Mouse (Mus musculus): Measurements from ENCODE around the gene Galns.
"Not testable (repeated sequence)": the region's sequence is repeated elsewhere in the genome, so short reads cannot be mapped to it uniquely, and the experiment has no call there.

Gene Galns

DNA sequence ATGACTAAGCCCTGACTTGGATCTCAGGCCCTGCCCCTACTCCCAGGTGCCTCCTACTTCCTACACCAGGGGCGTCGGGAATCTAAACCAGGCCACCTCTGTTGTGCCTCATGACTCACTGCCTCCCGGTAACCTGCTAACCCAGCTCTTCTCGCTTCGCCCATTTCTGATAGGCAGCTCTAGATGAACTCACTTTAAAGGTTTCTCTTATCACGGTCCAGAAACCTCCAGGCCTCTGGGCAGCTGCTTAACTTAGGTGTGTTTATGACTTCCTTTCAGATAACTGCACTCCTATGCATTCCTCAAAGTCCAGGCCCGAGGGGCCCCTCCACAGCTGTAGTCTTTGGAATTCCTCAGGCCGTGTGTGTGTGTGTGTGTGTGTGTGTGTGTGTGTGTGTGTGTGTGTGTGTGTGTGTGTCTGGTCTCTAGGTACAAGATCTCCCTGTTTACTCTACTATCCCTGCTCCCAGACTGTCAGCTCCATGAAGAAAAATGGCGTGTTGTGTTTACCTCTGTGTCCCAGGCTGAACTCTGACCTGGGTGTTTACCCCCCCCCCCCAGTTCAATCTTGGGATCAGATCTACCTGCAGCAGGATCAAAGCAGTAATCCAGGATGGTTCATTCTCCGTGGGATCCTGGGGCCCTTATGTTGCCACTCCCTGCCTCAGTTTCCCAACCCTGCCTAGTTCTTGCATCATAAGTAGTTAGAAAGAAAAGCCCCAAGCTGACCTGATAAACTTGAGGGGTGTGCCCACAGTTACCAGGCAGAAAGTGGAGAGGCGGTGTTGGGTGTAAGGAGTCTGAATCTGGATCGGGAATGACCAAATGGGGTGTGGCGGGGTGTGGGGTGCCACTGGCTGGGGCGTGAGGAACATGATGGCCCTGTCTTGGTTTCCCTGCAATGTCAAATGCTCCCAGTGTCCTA, 24.9 kb upstream of the Galns start:
- DNase-seq (ENCODE audit: inconsistent age in 2 of 2, low spot score in 1 of 2), result no peak

DNA sequence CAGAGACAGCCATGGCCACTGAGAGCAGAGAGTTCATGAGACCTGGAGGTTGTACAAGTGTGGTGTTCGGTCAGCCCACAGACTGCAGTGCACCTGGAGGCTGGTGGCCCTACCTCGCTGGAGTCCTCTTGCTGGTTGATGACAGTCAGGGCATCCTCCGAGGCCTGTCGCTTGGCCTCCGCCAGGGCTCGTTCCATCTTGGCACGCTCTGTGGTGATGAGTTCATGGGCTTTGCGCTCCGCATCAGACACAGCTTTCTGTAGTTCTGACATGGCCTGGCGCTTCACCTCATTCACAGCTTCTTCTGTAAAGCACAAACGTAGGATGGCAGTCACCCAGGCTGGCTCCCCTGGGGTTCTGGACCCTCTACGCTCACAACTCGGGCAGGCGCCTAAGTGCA, 21.9 kb upstream of the Galns start:
- DNase-seq (ENCODE audit: inconsistent age in 2 of 2, low spot score in 1 of 2), result no peak

DNA sequence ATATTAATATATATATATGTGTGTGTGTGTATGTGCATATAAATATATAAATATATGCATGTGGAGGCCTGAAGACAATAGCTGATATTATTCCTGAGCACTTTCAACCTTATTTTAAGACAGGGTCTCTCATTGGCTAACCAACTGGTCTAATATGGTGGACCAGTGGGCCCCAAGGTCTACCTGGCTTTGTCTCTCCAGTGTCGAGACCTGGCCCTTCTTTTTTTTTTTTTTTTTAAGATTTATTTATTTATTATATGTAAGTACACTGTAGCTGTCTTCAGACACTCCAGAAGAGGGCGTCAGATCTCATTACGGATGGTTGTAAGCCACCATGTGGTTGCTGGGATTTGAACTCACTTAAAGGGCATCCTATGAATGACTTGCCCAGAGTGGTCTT, 20.9 kb upstream of the Galns start:
- DNase-seq (ENCODE audit: inconsistent age in 2 of 2, low spot score in 1 of 2), result not testable (repeated sequence)

DNA sequence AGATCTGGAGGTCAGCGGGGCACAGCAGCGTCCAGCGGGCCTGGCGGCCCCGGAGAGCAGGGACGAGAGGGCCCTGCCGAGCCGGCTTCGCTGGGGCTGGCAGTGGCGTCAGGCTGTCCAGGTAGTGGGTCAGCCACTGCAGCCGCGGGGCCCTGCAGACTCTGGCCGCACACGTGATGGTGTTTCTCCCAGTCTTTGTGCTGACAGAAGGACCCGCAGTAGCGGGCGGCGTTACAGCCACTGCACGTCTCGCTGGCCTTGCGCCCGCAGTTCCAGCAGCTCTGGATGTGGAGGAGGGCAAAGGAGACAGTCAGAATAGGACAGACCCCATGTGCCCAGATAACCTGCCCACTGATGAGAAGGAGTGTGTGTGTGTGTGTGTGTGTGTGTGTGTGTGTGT, 19.4 kb upstream of the Galns start:
- no peak for DNase-seq (ENCODE audit: inconsistent age in 2 of 2, low spot score in 1 of 2)

DNA sequence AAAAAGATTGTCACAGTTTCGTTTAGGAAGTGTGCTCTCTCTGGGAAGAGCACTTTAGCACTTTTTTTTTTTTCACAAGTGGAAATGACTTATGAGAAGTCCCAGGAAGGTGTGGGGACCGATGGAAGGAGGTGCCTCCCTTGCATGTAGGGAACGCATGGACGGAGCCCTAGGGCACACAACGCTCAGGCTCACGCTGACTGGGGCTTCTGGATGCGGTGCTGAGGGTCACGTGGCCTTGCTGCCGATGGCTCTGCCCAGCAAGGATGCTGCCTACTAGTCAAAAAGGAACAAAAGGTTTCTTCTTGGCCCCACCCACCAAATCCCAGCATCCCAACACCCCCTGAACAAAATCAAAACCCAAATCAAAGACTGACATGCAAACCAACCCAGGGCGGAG, 18.1 kb upstream of the Galns start:
- DNase-seq (ENCODE audit: inconsistent age in 2 of 2, low spot score in 1 of 2), result no peak

DNA sequence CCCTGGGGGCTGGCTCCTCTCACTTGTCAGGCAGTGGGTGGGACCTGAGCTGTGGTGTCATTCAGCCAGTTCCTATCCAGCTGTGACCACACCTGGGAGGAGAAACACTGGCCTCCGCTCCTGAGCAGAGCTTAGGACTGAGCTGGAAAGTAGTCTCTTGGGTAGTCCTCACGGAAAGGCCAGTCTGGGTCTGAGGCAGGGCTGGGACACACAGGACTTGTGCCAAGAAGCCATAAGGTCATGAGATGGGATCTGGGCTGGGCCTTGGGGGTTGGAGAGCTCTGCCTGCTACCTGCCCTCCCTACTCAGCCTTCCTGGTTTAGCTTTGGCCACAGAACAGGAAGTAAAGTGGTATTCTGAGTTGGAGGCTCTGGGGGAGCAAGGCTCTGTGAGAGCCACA, 15.6 kb upstream of the Galns start:
- DNase-seq (ENCODE audit: inconsistent age in 2 of 2, low spot score in 1 of 2), result no peak

DNA sequence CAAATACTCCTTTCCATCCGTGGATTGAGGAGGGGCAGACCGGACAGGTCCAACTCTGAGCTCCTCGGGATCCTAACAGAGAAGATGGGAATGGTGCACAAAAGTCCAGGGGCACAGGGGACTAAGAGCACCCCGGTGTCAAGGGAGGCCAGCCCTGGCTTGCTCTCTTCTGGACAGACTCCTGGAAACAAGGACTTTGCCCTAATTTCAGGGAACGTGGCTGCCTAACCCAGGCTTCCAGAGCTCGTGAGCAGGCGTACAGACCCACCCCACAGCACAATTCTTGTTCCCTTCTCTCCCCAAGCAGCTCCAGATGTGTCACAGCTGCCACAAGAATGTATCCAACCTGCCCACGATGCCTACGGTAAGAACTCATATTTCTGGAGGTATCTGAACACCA, 14.5 kb upstream of the Galns start:
- DNase-seq (ENCODE audit: inconsistent age in 2 of 2, low spot score in 1 of 2), result no peak

DNA sequence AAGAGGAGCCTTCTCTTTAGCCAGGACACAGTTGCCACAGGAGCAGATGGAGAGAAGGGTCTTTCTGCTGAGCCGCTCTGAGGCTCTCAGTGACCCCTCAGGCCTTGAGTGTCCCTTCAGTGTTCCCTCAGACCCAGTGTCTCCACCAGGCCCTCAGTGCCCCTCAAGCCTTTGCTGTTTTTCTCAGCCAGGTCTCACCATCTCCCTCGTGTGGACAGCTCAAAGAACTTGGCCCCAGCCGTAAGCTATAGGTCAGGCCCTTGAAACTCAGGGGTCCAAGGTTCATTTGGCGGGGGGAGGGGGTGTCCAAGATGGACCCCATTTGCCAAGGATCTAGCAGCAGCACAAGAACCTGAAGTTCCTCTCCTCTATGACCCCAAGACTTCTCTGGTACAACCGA, 13.4 kb upstream of the Galns start:
- DNase-seq (ENCODE audit: inconsistent age in 2 of 2, low spot score in 1 of 2), result no peak

DNA sequence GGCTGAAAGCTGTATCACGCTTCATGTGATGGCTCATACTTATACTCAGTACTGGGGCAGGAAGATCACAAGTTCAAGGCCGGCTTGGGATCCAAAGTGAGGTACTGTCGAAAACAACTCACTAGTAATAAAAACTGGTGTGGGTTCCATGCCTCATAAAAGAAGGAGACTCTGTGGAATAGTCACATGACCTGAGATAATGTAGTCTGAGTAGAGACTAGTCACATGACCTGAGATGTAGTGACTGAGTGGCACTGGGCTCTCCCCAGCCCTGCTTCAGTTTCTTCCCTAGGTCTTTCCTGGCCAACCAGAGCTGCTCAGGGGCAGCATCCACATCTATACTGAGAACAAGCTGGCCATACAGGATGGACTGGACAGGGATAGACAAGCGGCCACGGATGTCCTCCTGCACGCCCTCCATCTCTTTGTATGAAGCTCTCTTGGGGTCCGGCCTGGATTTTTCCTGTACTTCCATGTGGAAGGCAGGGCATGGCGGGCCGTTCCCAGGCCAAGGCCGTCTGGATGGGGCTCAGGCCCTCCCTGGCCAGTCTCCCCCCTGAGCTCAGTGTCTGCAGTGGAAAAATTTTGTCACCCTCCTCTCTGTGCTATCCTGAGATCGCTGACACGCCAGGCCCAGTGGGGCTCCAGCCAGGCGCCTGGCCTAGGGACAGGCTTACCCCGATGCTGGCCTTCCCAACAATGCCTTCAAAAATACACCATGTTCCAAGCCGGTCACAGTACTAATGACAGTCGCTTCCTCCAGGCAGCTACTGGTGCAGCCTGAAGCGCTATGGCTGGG, 12.8 kb upstream of the Galns start:
- DNase-seq (ENCODE audit: inconsistent age in 2 of 2, low spot score in 1 of 2), result peak in 1 of 2 experiments; percentile 39

DNA sequence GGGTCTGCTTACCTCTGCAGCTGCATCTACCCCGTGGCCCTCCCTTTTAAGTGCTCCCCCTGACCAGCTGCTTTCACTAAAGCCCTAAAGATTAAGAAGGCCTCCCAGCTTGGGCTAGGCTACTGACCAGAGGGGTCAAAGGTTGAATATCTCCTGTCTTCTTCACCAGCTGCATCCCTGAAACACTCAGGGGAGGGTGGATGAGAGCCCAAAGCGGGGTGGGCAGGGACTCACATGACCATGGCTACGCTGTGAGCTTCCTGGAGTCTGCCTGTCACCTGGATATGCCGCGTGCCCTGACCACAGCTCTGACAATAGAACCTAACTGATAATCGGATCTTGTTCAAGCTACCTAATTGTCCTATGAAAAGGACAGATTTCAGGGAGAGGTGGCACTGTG, 11.5 kb upstream of the Galns start, which contains the start of gene Pabpn1l:
Pabpn1l (minus strand) TSS at position 13 of the 400 bp plus-strand sequence.
- no peak for DNase-seq (ENCODE audit: inconsistent age in 2 of 2, low spot score in 1 of 2)

DNA sequence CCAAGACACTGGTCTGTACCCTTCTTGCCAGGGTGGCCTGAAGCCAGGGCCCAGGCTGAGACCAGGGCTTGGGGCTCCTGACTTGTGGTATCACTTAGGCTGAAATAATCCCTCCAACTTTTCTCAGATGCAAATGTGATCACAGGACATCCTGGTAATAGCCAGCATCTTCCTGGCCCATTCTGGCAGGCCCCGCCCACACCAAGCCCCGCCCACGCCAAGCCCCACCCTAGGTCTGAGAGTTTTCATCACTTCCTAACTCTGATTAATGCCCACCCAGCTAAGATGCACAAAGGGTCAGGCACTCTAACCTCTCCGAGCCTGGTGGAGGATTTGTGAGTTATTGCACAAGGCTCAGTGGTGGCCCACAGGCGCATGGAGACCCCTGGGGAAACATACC, 9.2 kb upstream of the Galns start:
- no peak for DNase-seq (ENCODE audit: inconsistent age in 2 of 2, low spot score in 1 of 2)

DNA sequence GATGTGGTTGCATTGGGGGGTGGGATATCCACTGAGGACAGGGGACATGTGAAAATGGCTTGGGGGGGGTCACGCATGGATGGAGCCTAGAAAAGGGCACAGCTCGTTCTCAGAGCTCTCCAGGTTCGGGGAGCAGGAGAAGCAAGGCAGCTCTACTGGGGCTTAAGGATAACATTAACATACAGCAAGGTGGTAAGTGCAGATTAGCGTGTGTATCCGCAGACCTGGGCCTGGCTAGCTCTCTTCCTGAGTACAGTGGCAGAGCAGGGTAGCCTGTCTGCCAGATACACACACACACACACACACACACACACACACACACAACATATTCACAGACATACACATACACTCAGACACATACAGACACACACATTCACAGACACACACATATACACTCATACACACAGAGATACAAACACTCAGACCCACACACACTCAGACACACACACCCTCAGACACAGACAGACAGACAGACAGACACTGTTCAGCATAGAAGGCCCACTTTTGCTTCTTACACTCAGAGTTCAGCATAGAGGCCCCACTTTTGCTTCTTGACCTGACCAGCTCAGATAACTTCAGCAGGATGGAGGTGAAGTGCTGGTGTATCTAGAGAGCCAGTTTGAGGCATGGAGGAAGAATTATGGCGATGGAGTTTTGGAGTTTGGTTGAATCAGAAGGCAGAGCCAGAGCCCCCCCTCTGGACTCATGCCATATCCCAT, 7.6 kb upstream of the Galns start:
- no peak for DNase-seq (ENCODE audit: inconsistent age in 2 of 2, low spot score in 1 of 2)

DNA sequence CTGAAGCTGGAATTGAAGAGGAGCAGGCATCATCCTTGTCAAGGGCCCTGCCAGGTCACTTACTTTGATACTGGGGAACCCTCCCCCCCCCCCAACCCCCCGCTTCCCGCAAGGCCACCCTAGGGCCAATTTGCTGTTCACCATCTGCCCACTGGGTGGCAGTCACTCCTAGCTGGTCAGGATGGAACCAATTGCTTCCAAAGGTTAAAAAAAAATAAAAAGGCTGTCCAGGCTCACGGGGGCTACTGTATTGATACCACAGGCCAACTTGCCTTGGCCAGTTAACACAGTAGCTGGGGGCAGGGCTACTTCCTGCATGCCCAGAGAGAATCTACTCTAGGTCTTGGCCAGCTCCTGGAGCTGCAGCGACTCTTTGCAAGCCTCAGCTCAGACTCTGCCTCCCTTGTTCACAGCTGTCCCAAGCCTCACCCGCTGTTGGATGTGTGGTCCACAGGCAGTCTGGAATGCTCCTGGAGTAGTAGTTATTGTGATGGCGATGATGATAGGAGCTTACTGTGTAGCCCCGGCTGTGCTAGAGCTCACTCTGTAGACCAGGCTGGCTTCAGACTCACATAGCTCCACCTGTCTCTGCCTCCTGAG, 6.8 kb upstream of the Galns start:
- DNase-seq (ENCODE audit: inconsistent age in 2 of 2, low spot score in 1 of 2), result peak; percentile 79 to 93

DNA sequence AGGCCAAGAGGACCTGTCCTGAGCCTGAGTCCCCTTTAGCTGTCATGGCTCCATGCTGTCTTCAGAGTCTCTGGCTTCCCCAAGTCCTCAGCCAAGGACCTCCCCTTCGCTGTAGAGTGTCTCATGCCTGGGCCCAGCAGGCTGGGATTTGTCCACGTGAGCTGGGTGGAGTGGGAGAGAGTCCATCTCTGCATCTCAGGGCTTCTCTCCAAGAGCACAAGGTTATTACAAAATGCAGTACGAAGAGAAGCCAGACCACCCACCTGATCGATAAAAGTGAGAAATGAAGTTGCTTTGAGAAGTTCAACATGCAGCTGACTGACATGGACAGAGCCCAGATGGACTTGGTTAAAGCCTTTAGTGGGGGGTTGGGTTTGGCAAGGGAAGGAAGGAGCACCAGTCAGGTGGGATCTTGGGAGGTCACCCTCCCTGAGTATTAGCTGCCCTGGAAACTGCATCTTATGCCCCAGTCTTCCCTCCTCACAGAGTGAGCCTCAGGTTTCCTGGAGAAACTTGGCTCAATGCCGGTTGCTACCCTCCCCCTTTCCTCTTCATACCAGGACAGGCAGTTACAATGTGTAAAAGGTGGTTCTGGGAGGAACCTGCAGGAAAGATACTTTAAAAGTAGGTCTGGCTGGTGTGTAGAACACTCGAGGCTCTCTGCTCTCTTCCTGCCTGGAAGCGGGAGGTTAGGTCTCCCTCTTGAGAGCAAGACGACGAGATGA, 5.1 kb upstream of the Galns start:
- no peak for DNase-seq (ENCODE audit: inconsistent age in 2 of 2, low spot score in 1 of 2)

DNA sequence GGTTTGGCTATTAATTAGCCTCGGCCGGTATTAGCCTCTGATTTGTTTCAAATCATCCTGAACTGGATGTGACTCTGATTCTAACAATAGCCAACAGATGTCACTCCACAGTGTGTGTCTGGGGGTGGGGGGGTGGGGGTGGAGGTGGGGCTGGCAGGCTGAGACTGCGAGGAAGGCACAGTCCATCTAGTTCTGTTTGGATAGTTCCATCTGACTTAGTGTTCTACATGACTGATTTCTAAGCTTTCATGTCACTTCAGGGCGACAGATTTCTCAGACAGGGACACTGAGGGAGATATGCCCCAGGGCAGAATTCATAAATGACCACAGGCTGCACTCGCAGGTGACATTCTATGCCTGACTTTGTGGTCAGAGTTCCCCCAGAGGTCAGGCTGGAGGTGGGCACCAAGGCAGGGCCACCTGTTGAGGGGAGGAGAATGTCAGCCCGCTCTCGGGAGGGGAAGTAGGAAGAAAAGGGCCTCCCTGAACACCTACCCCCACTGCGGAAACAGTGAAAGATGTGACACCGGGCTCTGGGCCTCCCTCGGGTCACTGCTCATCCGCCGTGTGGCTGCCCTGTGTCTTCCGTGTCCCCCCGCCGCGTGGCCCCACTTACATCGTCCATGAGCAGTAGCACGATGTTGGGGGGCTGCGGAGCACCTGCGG, 518 bp downstream of the Galns start:
- DNase-seq (ENCODE audit: inconsistent age in 2 of 2, low spot score in 1 of 2), result no peak

DNA sequence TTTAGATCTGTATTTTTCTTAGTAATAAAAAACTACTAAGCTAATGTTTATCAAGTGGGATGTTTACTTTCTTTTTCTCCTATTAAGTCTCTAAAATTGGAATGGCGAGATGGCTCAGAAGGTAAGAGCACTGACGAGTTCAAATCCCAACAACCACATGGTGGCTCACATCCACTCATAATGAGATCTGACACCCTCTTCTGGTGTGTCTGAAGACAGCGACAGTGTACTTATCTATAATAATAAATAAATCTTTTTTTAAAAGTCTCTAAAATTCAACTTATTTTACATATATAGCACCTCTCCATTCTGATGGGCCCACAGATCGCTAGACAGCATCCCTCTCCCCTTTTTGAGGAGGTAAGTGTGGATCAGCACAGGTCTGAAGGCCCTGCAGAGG, 1.1 kb downstream of the Galns start:
- DNase-seq (ENCODE audit: inconsistent age in 2 of 2, low spot score in 1 of 2), result no peak

DNA sequence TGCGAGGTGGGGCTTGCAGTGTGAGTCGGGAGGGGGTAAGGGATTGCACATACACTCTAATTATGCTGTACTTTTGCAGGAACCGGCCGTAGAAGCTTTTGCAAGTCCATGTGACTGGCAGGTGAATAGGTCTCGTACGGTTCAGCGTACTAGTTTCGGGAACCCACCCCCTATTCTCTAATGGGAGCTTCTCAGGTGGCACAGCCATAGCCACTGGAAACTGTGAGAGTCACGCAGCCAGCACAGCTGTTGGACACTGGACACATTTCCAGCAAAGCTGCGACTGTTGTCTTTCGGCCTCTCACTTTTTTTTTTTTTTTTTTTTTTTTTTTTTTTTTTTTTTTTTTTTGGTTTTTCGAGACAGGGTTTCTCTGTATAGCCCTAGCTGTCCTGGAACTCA, 4.5 kb downstream of the Galns start:
- DNase-seq (ENCODE audit: inconsistent age in 2 of 2, low spot score in 1 of 2), result no peak

DNA sequence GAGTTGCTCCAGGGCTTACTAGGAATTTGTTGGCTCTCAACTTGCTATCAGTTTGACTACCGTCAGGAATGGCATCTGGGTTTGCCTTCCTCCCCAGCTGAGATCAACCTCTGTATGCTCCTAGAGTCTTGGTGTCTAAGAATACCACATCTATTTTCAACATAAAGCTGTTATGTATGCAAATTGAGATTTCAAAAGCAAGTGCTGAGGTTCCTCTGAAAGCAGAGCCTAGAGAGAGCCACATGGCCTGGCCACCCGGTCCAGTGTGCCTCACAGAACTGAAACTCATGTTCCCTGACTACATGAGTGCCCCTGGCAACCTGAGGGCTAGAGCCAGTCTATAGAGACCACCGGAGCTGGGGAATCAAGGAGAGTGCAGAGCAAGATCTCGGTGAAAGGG, 5.9 kb downstream of the Galns start:
- DNase-seq (ENCODE audit: inconsistent age in 2 of 2, low spot score in 1 of 2), result no peak

DNA sequence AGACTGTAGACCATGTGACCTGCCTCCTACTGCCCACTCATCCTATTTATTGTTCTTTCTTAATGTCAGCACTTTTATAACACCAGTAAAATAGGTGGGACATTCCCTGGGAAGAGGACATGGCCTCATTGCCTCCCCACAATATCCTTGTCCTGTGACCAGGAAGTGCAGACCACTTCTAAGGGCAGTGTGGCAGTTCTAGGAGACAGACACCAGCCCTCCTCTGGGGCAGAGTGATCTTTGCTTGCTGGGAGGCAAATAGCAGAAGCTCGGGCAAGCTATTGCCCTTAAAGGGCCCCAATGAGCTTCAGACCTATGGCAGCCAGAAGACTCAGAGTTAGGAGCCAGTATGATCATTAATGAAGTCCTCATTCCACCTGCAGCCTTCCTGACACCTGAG, 6.6 kb downstream of the Galns start:
- no peak for DNase-seq (ENCODE audit: inconsistent age in 2 of 2, low spot score in 1 of 2)

DNA sequence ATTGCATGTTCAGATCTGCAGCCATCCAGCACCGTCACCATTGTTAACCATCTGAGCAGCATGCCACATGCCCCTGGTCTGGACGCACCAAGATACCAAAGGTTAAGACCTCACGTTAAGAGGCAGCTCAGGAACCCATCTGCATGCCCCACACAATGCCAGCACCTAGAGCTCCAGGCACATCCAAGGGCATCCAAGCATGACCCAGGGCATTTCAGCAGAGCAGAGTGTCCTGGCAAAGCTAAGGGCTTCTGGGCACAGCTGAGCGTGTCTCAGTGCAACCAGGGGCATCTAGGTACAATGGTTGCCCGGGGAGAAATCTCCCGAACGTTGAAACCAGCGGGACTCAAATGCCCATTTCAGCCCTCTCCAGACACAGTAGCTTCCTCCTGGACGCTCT, 10.6 kb downstream of the Galns start:
- DNase-seq (ENCODE audit: inconsistent age in 2 of 2, low spot score in 1 of 2), result no peak

Data from adrenal gland, adult (tissue).